Mouse (Mus musculus): ENCODE measurements around the gene Sephs1. TPM values are rescaled to one million over a fixed set of nuclear protein-coding genes. Genes with fewer than 3 reads are reported as not detected.

The Sephs1 gene
- polyA plus RNA-seq, 1 experiment from 2014 or later: 134 TPM

- 71% methylated on average over 6 of the region's 6 CpGs for WGBS
- H3K27ac ChIP-seq (ENCODE audit: low read depth, low read length): no peak overlapping the region
- no peak overlapping the region for H3K4me3 ChIP-seq (ENCODE audit: low read depth, low read length)
- H3K27me3 ChIP-seq (ENCODE audit: control insufficient read depth, insufficient read depth, low read length): no peaks in the 10 kb centered on the region
- peaks cover 6% of the 10 kb centered on the region for H3K4me1 ChIP-seq (ENCODE audit: control insufficient read depth, insufficient read depth, low read length)
- 0 out of 2 replicates have a peak, but pooled peaks cover 2% of the 10 kb centered on the region for H3K9me3 ChIP-seq (ENCODE audit: control insufficient read depth, low read length)
- no peak overlapping the region for H3K4me2 ChIP-seq
- H3K36me3 ChIP-seq (ENCODE audit: control insufficient read depth, insufficient read depth, low read length): no peaks in the 10 kb centered on the region
- H3K9ac ChIP-seq (ENCODE audit: low read length): no peak overlapping the region
- DNase-seq (ENCODE audit: low spot score, missing footprints) (peak; percentile 59), ATAC-seq (ENCODE audit: low FRiP score) (no peak)
Observed at GRCm38 (mm10) chr2:4916037-4916436, 34.7 kb downstream of the Sephs1 start.

GRCm38 (mm10) chr2:4917326-4918021, 36.1 kb downstream of the Sephs1 start:
- Histone ChIP-seq H3K9ac (ENCODE audit: low read length) (no peak overlapping the region), H3K4me3 (ENCODE audit: low read depth, low read length) (no peak overlapping the region), H3K9me3 (ENCODE audit: control insufficient read depth, low read length) (no peaks in the 10 kb centered on the region), H3K4me2 (peak overlapping the region; percentile 19; the same call in 1 of the 2 replicates), H3K4me1 (ENCODE audit: control insufficient read depth, insufficient read depth, low read length) (peaks cover 6% of the 10 kb centered on the region), H3K27ac (ENCODE audit: low read depth, low read length) (no peak overlapping the region), H3K36me3 (ENCODE audit: control insufficient read depth, insufficient read depth, low read length) (no peaks in the 10 kb centered on the region), H3K27me3 (ENCODE audit: control insufficient read depth, insufficient read depth, low read length) (no peaks in the 10 kb centered on the region)
- ATAC-seq (ENCODE audit: low FRiP score) (no peak), DNase-seq (ENCODE audit: low spot score, missing footprints) (peak; percentile 95)
- WGBS: 20% methylated on average over 8 of the region's 8 CpGs

GRCm38 (mm10) chr2:4918860-4919739, 37.7 kb downstream of the Sephs1 start, which contains the start of gene Phyh:
Gene Phyh, plus strand, starts transcription at chr2:4919019.
- WGBS: 6% methylated on average over 35 of the region's 35 CpGs

GRCm38 (mm10) chr2:4921019-4921418, 39.7 kb downstream of the Sephs1 start:
- ATAC-seq (ENCODE audit: low FRiP score) (no peak), DNase-seq (ENCODE audit: low spot score, missing footprints) (peak; percentile 41)
- H3K4me2 ChIP-seq: no peak overlapping the region
- no peak overlapping the region for H3K27ac ChIP-seq (ENCODE audit: low read depth, low read length)
- no peak overlapping the region for H3K9ac ChIP-seq (ENCODE audit: low read length)
- no peak overlapping the region for H3K4me3 ChIP-seq (ENCODE audit: low read depth, low read length)
- H3K27me3 ChIP-seq (ENCODE audit: control insufficient read depth, insufficient read depth, low read length): no peaks in the 10 kb centered on the region
- WGBS: 65% methylated on average over 5 of the region's 5 CpGs
- peaks cover 4% of the 10 kb centered on the region; the same call in 1 of the 2 replicates for H3K4me1 ChIP-seq (ENCODE audit: control insufficient read depth, insufficient read depth, low read length)
- H3K9me3 ChIP-seq (ENCODE audit: control insufficient read depth, low read length): no peaks in the 10 kb centered on the region
- H3K36me3 ChIP-seq (ENCODE audit: control insufficient read depth, insufficient read depth, low read length): no peaks in the 10 kb centered on the region

More at GRCm38 (mm10) chr2:4918860-4919739, 37.7 kb downstream of the Sephs1 start, which contains the start of gene Phyh:
- H3K4me1 ChIP-seq (ENCODE audit: control insufficient read depth, insufficient read depth, low read length): peaks cover 4% of the 10 kb centered on the region; the same call in 1 of the 2 replicates
- peak within 1 kb of the TSS; percentile 7; the same call in 1 of the 2 replicates for H3K27ac ChIP-seq (ENCODE audit: low read depth, low read length)
- H3K9me3 ChIP-seq (ENCODE audit: control insufficient read depth, low read length): no peaks in the 10 kb centered on the region
- no peaks in the 10 kb centered on the region for H3K27me3 ChIP-seq (ENCODE audit: control insufficient read depth, insufficient read depth, low read length)
- ATAC-seq (ENCODE audit: low FRiP score) (peak; percentile 97), DNase-seq (ENCODE audit: low spot score, missing footprints) (peak; percentile 95)
- H3K36me3 ChIP-seq (ENCODE audit: control insufficient read depth, insufficient read depth, low read length): no peaks in the 10 kb centered on the region
- peak within 1 kb of the TSS; percentile 81 for H3K4me2 ChIP-seq
- peak within 1 kb of the TSS; percentile 85 for H3K9ac ChIP-seq (ENCODE audit: low read length)
- peak within 1 kb of the TSS; percentile 49 for H3K4me3 ChIP-seq (ENCODE audit: low read depth, low read length)

- no peaks in the 10 kb centered on the region for H3K9me3 ChIP-seq (ENCODE audit: control insufficient read depth, low read length)
- no peak overlapping the region for H3K4me3 ChIP-seq (ENCODE audit: low read depth, low read length)
- no peaks in the 10 kb centered on the region for H3K27me3 ChIP-seq (ENCODE audit: control insufficient read depth, insufficient read depth, low read length)
- no peak overlapping the region for H3K4me2 ChIP-seq
- H3K27ac ChIP-seq (ENCODE audit: low read depth, low read length): no peak overlapping the region
- H3K4me1 ChIP-seq (ENCODE audit: control insufficient read depth, insufficient read depth, low read length): peaks cover 4% of the 10 kb centered on the region; the same call in 1 of the 2 replicates
- H3K36me3 ChIP-seq (ENCODE audit: control insufficient read depth, insufficient read depth, low read length): no peaks in the 10 kb centered on the region
- no peak overlapping the region for H3K9ac ChIP-seq (ENCODE audit: low read length)
- DNase-seq (ENCODE audit: low spot score, missing footprints) (peak; percentile 59), ATAC-seq (ENCODE audit: low FRiP score) (no peak)
- 68% methylated on average over 7 of the region's 7 CpGs for WGBS
Observed at GRCm38 (mm10) chr2:4922476-4923164, 41.3 kb downstream of the Sephs1 start.

GRCm38 (mm10) chr2:4927391-4927790, 46.0 kb downstream of the Sephs1 start:
- Histone ChIP-seq H3K9ac (ENCODE audit: low read length) (no peak overlapping the region), H3K4me3 (ENCODE audit: low read depth, low read length) (no peak overlapping the region), H3K36me3 (ENCODE audit: control insufficient read depth, insufficient read depth, low read length) (peaks cover 3% of the 10 kb centered on the region; the same call in 1 of the 2 replicates), H3K9me3 (ENCODE audit: control insufficient read depth, low read length) (no peaks in the 10 kb centered on the region), H3K4me1 (ENCODE audit: control insufficient read depth, insufficient read depth, low read length) (no peaks in the 10 kb centered on the region), H3K27me3 (ENCODE audit: control insufficient read depth, insufficient read depth, low read length) (no peaks in the 10 kb centered on the region), H3K27ac (ENCODE audit: low read depth, low read length) (no peak overlapping the region), H3K4me2 (no peak overlapping the region)
- DNase-seq (ENCODE audit: low spot score, missing footprints) (no peak), ATAC-seq (ENCODE audit: low FRiP score) (no peak)
- WGBS: 82% methylated on average over 3 of the region's 3 CpGs

- H3K9ac ChIP-seq (ENCODE audit: low read length): no peak overlapping the region
- H3K9me3 ChIP-seq (ENCODE audit: control insufficient read depth, low read length): no peaks in the 10 kb centered on the region
- H3K36me3 ChIP-seq (ENCODE audit: control insufficient read depth, insufficient read depth, low read length): peaks cover 3% of the 10 kb centered on the region; the same call in 1 of the 2 replicates
- H3K27me3 ChIP-seq (ENCODE audit: control insufficient read depth, insufficient read depth, low read length): no peaks in the 10 kb centered on the region
- no peaks in the 10 kb centered on the region for H3K4me1 ChIP-seq (ENCODE audit: control insufficient read depth, insufficient read depth, low read length)
- H3K27ac ChIP-seq (ENCODE audit: low read depth, low read length): no peak overlapping the region
- H3K4me2 ChIP-seq: no peak overlapping the region
- no peak for ATAC-seq (ENCODE audit: low FRiP score)
- no peak overlapping the region for H3K4me3 ChIP-seq (ENCODE audit: low read depth, low read length)
- no peak for DNase-seq (ENCODE audit: low spot score, missing footprints)
- WGBS: 95% methylated on average over 2 of the region's 2 CpGs
Observed at GRCm38 (mm10) chr2:4929230-4929629, 47.9 kb downstream of the Sephs1 start.

- ATAC-seq (ENCODE audit: low FRiP score): no peak
- Histone ChIP-seq H3K9ac (ENCODE audit: low read length) (no peak overlapping the region), H3K9me3 (ENCODE audit: control insufficient read depth, low read length) (no peaks in the 10 kb centered on the region), H3K27ac (ENCODE audit: low read depth, low read length) (no peak overlapping the region), H3K4me1 (ENCODE audit: control insufficient read depth, insufficient read depth, low read length) (no peaks in the 10 kb centered on the region), H3K4me2 (no peak overlapping the region), H3K27me3 (ENCODE audit: control insufficient read depth, insufficient read depth, low read length) (no peaks in the 10 kb centered on the region), H3K36me3 (ENCODE audit: control insufficient read depth, insufficient read depth, low read length) (peaks cover 7% of the 10 kb centered on the region), H3K4me3 (ENCODE audit: low read depth, low read length) (no peak overlapping the region)
- DNase-seq (ENCODE audit: low spot score, missing footprints): no peak
- WGBS: 95% methylated on average over 9 of the region's 9 CpGs
Observed at GRCm38 (mm10) chr2:4934516-4934915, 53.2 kb downstream of the Sephs1 start.

All from midbrain, embryonic 11.5 days (tissue).